Mouse (Mus musculus) cerebellum, adult 8-10 months (tissue): Measurements from ENCODE around the gene Espnl.
A peak's percentile ranks its signal among the peaks of the same experiment; 100 is the strongest.

Source experiments
- DNase-seq: peaks from one replicate; pipeline ENCODE4 v3.0.0; 2022

Gene Espnl

GRCm38 (mm10) chr1:91321760-91322438, at the start of gene Espnl:
Gene Espnl (plus strand): TSS chr1:91322075.
- DNase-seq: no peak

DNA sequence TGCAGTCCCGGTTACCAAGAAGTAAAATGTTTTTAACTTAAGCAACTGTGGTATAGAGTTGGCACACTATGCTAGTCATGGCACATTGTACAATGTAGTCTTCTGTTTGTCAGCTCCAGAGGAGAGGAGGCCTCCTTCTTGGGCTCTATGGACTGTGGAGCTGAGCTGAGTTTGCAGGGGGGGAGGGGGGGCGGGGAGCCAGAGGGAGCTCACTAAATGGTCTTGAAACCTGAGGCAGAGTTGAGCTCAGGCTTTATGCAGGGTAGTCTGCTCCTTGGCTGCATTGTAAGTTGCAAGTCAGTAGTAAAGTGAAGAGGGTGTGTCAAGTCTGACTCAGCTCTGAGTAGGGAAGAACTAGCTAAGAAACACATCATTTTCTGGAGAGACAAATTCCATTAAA, 49.6 kb upstream of the Espnl start:
- DNase-seq: no peak

GRCm38 (mm10) chr1:91276581-91276980, 45.3 kb upstream of the Espnl start:
- no peak for DNase-seq

GRCm38 (mm10) chr1:91277480-91277879, 44.4 kb upstream of the Espnl start:
- DNase-seq: no peak

- no peak for DNase-seq
Observed at GRCm38 (mm10) chr1:91278410-91279119, 43.3 kb upstream of the Espnl start.

- DNase-seq: no peak
Observed at GRCm38 (mm10) chr1:91279126-91279525, 42.7 kb upstream of the Espnl start.

GRCm38 (mm10) chr1:91282582-91282981, 39.3 kb upstream of the Espnl start:
- no peak for DNase-seq

GRCm38 (mm10) chr1:91289375-91289774, 32.5 kb upstream of the Espnl start:
- no peak for DNase-seq

- no peak for DNase-seq
Observed at GRCm38 (mm10) chr1:91292101-91292825, 29.6 kb upstream of the Espnl start.

DNA sequence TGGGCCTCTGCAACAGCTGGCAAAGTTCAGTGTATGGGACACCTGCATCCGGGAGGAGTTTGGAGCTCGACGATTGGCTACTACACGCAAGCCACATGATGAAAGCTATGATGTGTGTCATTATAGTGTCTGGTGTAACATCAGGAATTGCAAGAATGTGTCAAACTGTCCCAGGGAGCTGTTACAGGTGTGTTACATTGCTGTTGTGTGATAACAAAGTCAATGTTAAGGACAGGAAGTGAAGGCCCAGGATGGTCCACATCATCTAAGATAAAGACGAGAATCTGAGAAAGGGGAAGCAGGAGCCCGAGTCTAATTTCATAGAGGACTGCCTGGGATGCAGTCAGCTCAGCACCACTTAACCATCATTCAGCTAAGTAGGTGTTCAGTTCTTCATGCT, 26.3 kb upstream of the Espnl start:
- no peak for DNase-seq

DNA sequence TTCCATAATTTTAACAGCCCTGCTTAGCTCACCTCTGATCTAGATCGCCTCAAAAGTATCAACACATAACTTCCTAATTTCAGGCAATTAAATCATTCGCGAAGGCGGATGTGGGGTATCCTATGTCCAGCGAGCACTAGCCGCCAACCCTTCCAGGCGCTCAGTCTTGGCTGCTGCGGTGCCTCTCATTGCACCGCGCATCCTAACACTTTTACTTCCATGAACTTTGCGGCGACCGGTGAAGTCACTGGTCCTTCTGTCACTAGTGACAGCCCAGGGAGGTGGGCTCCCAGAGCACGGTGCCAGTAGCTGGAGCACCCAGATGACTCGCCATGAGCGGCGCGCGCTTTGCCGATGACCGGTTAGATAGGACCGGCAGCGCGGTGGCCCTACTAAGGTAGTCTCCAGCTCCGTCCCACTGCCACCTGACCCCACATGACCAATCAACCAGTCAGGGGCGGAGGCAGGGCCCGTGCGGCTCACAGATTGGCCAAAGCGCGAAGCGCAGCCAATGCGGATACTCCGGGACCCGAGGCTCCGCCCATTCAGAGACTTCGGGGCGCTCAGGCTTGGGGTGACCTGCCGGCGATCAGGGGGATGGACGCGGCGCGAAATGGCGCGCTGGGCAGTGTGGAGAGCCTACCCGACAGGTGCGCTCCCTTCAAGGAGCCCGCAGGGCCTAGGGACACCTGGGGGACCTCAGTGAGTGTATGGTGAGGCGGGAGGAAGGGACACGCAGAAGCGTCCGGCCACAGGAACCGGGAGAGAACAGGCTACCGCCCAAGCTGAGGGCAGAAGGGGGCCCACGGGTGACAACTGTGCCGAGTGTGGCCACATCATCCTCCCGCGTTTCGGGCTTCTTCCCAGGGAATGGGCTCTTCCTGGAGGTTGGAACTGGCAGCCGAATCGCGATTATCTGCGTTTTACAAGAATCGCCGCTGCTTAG, 23.8 kb upstream of the Espnl start, which contains the start of gene Scly:
TSS of gene Scly (plus strand) at position 540 of the 946 bp plus-strand sequence.
- DNase-seq: peak; percentile 95

GRCm38 (mm10) chr1:91299026-91299706, 22.7 kb upstream of the Espnl start:
- DNase-seq: no peak

DNA sequence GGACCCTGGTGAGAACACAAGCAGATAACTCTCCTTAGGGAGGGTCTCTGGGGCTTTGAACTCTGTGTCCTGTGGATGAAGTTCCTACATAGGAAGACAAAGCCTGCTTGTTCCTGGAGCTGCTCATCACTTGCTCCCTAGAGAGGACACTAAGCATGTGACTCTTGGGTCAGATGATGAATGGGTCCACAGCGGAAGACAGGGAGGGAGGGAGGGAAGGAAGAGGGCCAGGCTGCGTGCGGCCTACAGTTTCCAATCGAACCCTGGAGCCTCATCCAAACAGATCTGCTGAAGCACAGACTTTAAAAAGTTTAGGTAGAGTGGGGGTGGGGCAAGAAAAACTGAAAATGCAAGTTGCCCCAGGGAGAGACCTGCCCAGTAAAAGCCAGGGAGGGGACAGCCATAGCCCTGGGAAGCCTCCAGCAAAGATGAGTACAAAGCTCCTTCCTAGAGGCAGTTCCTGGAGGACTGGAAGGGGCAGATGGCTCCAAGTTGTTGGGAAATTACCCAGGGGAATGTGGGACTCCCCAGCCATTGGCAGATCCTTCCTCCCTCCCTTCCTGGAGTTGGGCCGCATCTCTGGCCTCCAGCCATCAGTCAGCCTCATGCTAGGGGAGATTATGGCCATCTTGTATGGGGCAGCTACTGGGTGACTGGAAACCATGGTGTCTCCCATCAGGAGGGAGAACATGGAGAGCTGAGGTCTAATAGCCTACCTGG, 22.0 kb upstream of the Espnl start:
- DNase-seq: peak; percentile 20

DNA sequence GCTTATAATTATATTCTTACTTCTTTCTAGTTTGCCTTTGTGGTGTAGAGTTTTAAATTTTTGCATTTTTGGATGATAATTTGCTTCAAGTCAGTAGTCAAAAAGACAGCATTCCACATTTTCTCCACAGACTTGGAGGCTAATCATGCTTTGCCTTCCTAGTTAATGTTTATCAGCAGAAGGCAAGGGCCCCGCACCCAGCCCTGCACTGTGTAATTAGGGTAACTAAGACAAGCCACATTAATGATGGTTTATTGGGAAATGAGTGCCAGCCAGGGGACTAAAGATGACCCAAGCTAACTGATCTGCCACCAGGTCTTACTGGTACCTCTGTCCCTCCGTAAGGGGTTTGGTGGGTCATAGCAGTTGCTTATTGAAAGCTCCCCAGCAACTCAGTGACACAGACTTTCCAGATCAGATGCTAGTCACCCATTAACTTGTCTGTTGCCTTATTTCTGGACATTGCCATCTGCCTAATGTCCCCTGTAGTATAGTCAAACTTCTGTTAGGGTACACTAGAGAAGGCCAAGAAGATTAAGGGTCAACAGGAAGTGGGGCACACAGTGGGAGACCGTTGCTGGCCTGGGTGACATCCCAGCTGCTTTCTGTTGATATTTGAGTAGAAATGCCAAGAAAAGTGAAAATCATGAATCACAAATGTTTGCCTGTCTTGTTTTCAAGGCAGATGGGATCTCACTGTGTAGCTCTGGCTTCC, 20.5 kb upstream of the Espnl start:
- DNase-seq: no peak

GRCm38 (mm10) chr1:91302021-91302420, 19.9 kb upstream of the Espnl start:
- no peak for DNase-seq

DNA sequence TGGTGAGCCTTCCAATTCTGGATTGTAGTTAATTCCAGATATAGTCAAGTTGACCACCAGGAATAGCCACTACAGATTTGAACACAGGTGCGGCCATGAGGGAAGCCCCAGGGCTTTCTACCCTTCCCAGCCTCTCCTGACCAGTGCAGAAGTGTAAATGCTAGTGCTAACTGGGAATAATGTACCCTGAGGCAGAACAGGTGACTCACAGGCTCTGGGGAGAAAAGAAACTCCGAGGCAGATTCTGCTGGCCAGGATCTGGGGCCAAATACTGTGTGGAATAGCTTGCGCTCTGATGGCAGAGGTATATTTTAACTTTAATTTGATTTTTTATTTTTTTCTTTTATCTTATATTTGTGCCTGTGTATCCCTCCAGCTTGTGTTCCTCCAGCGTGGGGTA, 17.3 kb upstream of the Espnl start:
- DNase-seq: no peak

DNA sequence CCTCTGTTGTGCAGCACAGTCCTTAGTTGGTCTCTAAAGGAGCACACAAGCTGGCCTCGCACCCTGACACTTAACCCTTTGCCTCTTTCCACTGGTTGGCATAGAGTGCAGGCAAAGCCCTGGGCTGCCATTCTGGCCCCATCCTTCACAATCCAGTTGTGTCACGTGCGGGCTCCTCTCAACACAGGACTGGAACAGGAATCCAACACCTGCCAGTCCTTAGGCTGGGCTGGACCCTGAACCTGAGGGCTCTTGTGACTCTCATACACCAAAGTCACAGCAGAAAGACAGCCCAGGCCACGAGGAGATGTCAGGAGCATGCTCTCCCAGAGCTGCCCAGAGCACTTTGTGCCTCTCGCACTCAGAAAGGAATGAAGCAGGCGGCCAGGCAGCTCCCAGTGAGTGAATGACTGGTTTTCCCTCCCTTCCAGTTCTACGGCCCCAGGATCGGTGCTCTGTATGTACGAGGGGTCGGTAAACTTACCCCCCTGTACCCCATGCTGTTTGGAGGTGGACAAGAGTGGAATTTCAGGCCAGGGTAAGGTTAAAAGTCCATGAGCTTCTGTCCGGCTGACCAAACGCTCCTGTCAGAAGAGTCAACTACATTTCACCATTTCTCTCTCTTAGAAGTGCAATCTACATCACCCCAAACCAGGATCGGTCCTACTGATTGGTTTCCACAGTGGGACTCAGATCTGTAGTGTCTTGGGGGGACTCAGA, 12.3 kb upstream of the Espnl start:
- no peak for DNase-seq

DNA sequence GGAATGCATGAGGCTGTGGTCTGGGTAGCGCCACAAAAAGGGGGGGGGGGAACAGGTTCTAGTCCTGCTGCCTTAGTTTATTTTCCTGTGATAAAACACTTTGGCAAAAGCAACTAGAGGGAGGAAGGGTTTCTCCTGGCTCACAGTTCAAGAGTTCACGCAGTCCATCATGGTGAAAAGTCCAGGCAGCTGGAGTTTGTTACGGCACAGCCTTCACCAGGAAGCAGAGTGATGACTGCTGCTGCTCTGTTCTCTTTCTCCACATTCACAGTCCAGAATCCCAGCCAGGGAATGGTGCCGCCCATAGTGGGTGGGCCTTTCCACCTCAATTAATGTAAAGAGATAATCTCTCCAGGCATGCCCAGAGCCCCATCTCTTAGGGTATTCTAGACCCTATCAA, 9.6 kb upstream of the Espnl start:
- no peak for DNase-seq

GRCm38 (mm10) chr1:91313251-91313650, 8.6 kb upstream of the Espnl start:
- no peak for DNase-seq

DNA sequence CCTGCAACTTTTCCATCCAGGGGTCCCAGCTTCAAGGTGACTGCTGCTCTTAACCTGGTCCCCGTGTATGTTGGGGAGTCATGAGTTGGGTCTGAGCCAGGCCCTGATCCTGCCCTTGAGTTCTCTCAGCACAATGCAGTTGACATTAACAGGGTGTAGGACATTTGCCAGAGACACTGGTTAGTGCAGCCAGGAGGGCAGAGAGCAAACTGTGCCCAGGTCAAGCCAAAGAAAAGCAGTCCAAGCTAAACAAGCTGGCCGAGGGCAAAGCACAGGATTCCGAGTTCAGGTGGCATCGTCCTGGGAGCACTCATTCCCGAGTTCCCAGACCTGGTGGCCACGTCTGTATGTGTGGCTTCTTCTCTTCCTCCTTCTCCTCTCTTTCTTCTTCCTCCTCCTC, 4.2 kb upstream of the Espnl start:
- DNase-seq: no peak
